Mouse (Mus musculus) ES-E14 (cell line): Measurements from ENCODE around the gene Mrps34. TPM values are rescaled to one million over a fixed set of nuclear protein-coding genes. Genes with fewer than 3 reads are reported as not detected.
A peak's percentile ranks its signal among the peaks of the same experiment; 100 is the strongest.

Experiments used
- DNase-seq: peaks from one replicate; pipeline ENCODE4 v3.0.0-alpha.2; 2013; ENCODE audit warnings: low read depth, low spot score
- H3K27ac ChIP-seq: 2 replicates; pipeline ENCODE4 v1.5.1; 2012; ENCODE audit warnings: low read depth, mild to moderate bottlenecking, low read length, moderate library complexity, mixed read lengths; ENCODE audit not compliant: poor library complexity, insufficient read depth, severe bottlenecking
- H3K36me3 ChIP-seq: 2 replicates; pipeline ENCODE4 v1.6.1; 2012; ENCODE audit warnings: mild to moderate bottlenecking, low read length, moderate library complexity, mixed read lengths; ENCODE audit not compliant: control insufficient read depth, poor library complexity, insufficient read depth, severe bottlenecking
- H3K4me1 ChIP-seq, 2 experiments: fragments of 150-350 bp in 1 of 2; sonication (generic) in 1 of 2; 2 replicates each; pipeline ENCODE4 v1.6.1; 2012; ENCODE audit warnings: low read length in 2 of 2, mild to moderate bottlenecking in 1 of 2, mixed read lengths in 1 of 2; ENCODE audit not compliant: control insufficient read depth in 2 of 2, insufficient read depth in 2 of 2, poor library complexity in 1 of 2
- H3K4me3 ChIP-seq, 2 experiments: fragments of 150-350 bp in 1 of 2; sonication (generic) in 1 of 2; 2 replicates each; pipeline ENCODE4 v1.5.1; 2012; ENCODE audit warnings: low read length in 2 of 2, low read depth in 1 of 2, mild to moderate bottlenecking in 1 of 2, mixed read lengths in 1 of 2; ENCODE audit not compliant: insufficient read depth in 1 of 2, poor library complexity in 1 of 2, severe bottlenecking in 1 of 2
- H3K9ac ChIP-seq: 2 replicates; pipeline ENCODE4 v1.6.1; 2012; ENCODE audit warnings: low read depth, mild to moderate bottlenecking, low read length, mixed read lengths; ENCODE audit not compliant: poor library complexity, insufficient read depth, severe bottlenecking
- H3K9me3 ChIP-seq: fragments of 150-350 bp; sonication (generic); 2 replicates; pipeline ENCODE4 v1.6.1; 2012; ENCODE audit warnings: low read depth, mild to moderate bottlenecking, low read length; ENCODE audit not compliant: control insufficient read depth, insufficient read depth
- CHD2 ChIP-seq: IDR thresholded peaks from 2 replicates; pipeline ENCODE4 v1.6.1; 2014; ENCODE audit warnings: mild to moderate bottlenecking, low read depth, low read length, inconsistent platforms
- HCFC1 ChIP-seq: IDR thresholded peaks from 2 replicates; pipeline ENCODE4 v1.6.1; 2012; ENCODE audit warnings: low read length, inconsistent platforms, borderline replicate concordance; ENCODE audit not compliant: insufficient read depth
- MAFK ChIP-seq: IDR thresholded peaks from 2 replicates; pipeline ENCODE4 v1.6.1; 2014; ENCODE audit warnings: mild to moderate bottlenecking, low read depth, low read length, inconsistent platforms; ENCODE audit not compliant: insufficient read depth
- ZC3H11A ChIP-seq: IDR thresholded peaks from 2 replicates; pipeline ENCODE4 v1.6.1; 2012; ENCODE audit warnings: low read depth, mild to moderate bottlenecking, inconsistent platforms, low read length, borderline replicate concordance
- ZNF384 ChIP-seq: IDR thresholded peaks from 2 replicates; pipeline ENCODE4 v1.6.1; 2012; ENCODE audit warnings: low read depth, low read length, inconsistent platforms
- in situ Hi-C, 2 experiments: fragments of 600-800 bp; cut with MboI; formaldehyde crosslinking; loops; one replicate each; pipeline ENCODE4 v1.15.1; 2025; ENCODE audit warnings: low sequenced_read_pairs in 2 of 2, inconsistent platforms in 1 of 2; ENCODE audit not compliant: unreplicated experiment in 2 of 2
- total RNA-seq: library from RNA; depleted of rRNA; stranded (reverse); fragments of 300-350 nt; gene quantifications from 2 replicates; pipeline ENCODE4 v1.2.3, GENCODE M21; 2012; rRNA removed

Gene Mrps34
- 36.1 and 39.6 TPM in 2 replicates for total RNA-seq

GRCm38 (mm10) chr17:24894995-24895547 is at the start of gene Mrps34, which contains the start of gene Eme2:
Gene Mrps34, plus strand, starts transcription at chr17:24895116.
Gene Eme2, minus strand, starts transcription at chr17:24895087.
- in situ Hi-C loops, result no loop called here
- Histone ChIP-seq H3K9me3 (no peaks in the 10 kb centered on the region), H3K27ac (peak within 1 kb of the TSS; percentile 3; the same call in 1 of the 2 replicates), H3K9ac (peak within 1 kb of the TSS; percentile 87), H3K4me1 (peaks cover 0 to 15% of the 10 kb centered on the region in 2 experiments; a peak in 2 of 4 replicates), H3K36me3 (peaks cover 53% of the 10 kb centered on the region), H3K4me3 (peak within 1 kb of the TSS; percentile 83 to 88)
- DNase-seq, result no peak
- TF ChIP-seq ZC3H11A (no peak), ZNF384 (no peak), MAFK (no peak), HCFC1 (peak; percentile 81), CHD2 (no peak)

GRCm38 (mm10) chr17:24847386-24847785 is 47.5 kb upstream of the Mrps34 start:
- Histone ChIP-seq H3K27ac (no peak overlapping the region), H3K9me3 (no peaks in the 10 kb centered on the region), H3K9ac (no peak overlapping the region), H3K36me3 (no peaks in the 10 kb centered on the region; the same call in 1 of the 2 replicates), H3K4me3 (no peak overlapping the region), H3K4me1 (peaks cover 0 to 1% of the 10 kb centered on the region in 2 experiments; a peak in 3 of 4 replicates)
- in situ Hi-C loops, result no loop called here
- TF ChIP-seq HCFC1 (no peak), ZNF384 (no peak), ZC3H11A (no peak), CHD2 (no peak)
- no peak for DNase-seq

DNA sequence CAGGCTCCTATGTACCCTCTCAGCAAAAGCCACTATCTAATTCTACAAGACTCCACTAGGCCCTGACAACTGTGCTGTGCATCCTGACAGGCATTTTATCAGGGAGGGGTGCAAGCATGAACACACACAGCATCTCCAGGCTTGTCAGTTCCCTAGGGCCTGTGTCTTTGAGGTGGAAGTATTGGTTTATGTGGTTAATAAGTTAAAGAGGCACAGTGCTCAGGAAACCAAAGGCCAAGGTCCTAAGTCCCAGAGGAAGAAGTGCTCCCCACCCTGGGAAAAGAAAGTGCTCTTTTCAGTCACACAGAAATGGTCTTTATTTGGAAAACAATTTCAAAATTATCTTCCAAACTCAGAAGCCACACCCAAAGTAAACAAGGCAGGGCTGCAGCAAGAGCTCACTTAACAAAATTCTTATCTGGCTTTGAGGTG is 46.3 kb upstream of the Mrps34 start:
- H3K27ac ChIP-seq, result no peak overlapping the region
- no peak for TF ChIP-seq MAFK
- TF ChIP-seq ZNF384, result no peak
- no peak for TF ChIP-seq HCFC1
- TF ChIP-seq CHD2, result no peak
- TF ChIP-seq ZC3H11A, result no peak
- no peak for DNase-seq
- H3K4me3 ChIP-seq, result peak overlapping the region; percentile 3 to 97; a peak in 3 of 4 replicates
- no peaks in the 10 kb centered on the region; the same call in 1 of the 2 replicates for H3K36me3 ChIP-seq
- H3K9me3 ChIP-seq, result no peaks in the 10 kb centered on the region
- peaks cover 0 to 1% of the 10 kb centered on the region in 2 experiments; a peak in 3 of 4 replicates for H3K4me1 ChIP-seq
- in situ Hi-C loops, result no loop called here
- no peak overlapping the region; the same call in 1 of the 2 replicates for H3K9ac ChIP-seq

- no peaks in the 10 kb centered on the region; a peak in 3 of 4 replicates for H3K4me1 ChIP-seq
- in situ Hi-C loops, result no loop called here
- no peaks in the 10 kb centered on the region for H3K9me3 ChIP-seq
- H3K4me3 ChIP-seq, result peak overlapping the region; percentile 87 to 97
- peak overlapping the region; percentile 93 for H3K9ac ChIP-seq
- no peak for DNase-seq
- no peaks in the 10 kb centered on the region; the same call in 1 of the 2 replicates for H3K36me3 ChIP-seq
- TF ChIP-seq ZC3H11A (no peak), CHD2 (no peak), HCFC1 (no peak), ZNF384 (no peak), MAFK (no peak)
- peak overlapping the region; percentile 80 for H3K27ac ChIP-seq
Measured at GRCm38 (mm10) chr17:24849733-24850064, 45.2 kb upstream of the Mrps34 start.
